Mouse (Mus musculus) fibroblast of lung, adult 2 months (primary cell): ENCODE results near the gene Slc12a6.
A peak's percentile ranks its signal among the peaks of the same experiment; 100 is the strongest.

Experiments used
- DNase-seq: peaks from one replicate; pipeline ENCODE4 v3.0.0-alpha.2; 2011; ENCODE audit warnings: low read depth

The Slc12a6 gene

DNA sequence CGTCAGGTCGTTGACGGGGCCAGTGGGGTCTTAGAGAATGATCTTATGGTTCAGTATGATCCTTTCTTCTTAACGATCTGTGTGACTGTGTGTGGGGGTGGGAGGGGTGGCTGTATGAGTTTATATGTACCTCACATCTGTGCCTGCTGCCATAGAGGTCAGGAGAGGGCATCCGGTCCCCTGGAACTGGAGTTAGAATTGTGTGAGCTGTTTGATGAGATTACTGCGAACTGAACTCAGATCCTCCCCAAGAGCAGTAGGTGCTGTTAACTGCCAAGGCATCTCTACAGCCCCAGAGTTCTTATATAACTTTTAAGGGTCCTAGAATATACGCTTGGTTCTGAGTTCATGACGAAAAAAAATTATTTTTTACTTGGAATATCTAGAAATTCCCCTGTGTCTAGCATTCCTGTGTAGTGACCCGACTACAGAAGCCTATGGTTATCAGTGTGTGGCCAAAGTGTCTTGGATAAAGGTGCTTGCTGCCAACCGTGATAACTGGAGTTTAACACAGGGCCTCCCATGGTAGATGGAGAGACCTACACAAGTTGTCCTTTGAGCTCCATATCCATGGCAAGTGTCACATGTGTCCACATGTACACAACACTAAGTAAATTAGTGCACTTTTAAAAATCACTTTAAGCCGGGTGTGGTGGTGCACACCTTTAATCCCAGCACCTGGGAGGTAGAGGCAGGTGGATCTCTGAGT lies 62.6 kb downstream of the Slc12a6 start:
- DNase-seq: no peak

- no peak for DNase-seq
Measured at GRCm38 (mm10) chr2:112332051-112332898, 66.7 kb downstream of the Slc12a6 start.

- DNase-seq: no peak
Measured at GRCm38 (mm10) chr2:112337211-112337610, 71.6 kb downstream of the Slc12a6 start.

GRCm38 (mm10) chr2:112339736-112340135 lies 74.1 kb downstream of the Slc12a6 start:
- no peak for DNase-seq

DNA sequence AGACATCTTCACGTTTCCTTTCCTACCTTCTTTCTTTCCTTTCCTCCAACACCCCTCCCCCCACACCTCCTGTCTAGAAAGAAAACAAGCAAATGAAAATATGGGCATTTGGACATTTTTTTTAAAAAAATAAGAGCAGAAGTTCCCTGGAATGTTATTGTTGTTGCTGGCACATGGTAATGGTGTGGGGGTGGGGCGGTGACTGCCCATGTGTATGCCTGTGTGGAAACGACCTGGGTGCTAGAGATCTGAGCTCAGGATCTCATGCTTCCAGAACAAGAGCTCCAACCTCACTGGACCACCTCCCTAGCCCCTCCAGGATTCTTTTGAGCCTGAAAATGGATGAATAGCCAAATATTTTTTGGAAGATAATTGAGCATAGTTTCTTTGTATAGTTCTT lies 75.5 kb downstream of the Slc12a6 start:
- no peak for DNase-seq

- no peak for DNase-seq
Measured at GRCm38 (mm10) chr2:112348246-112348645, 82.6 kb downstream of the Slc12a6 start.

DNA sequence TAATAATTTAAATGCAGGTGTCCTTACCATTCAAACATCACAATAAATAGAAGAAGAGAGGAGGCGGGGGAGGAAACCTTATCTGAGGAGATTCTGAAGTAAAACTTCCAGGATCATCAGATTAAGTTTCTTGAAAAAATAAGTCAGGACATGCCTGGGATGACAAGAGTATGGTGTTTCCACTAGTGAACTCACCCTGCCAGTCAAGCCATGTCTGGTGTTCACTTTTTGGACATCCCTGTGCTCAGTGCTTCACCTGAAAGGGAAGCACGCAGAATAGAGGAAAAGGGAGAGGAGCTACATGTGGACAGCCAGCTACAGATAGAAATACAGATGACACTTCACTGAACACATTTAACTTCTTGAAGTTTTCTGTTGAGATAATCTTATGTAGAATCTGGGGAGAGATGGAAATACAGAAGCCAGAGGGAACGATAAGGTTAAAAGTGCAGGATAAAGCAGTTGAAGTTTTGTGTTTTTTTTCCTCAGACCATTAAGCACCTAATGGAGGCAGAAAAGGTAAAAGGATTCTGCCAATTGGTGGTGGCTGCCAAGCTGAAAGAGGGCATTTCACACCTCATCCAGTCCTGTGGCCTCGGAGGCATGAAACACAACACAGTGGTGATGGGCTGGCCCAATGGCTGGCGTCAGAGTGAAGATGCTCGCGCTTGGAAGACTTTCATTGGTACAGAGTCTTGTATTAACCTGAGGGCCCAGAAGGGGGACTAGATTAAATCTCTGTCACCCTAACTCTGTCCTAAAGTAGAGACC lies 88.2 kb downstream of the Slc12a6 start:
- no peak for DNase-seq

GRCm38 (mm10) chr2:112359611-112360010 lies 94.0 kb downstream of the Slc12a6 start:
- DNase-seq: no peak

DNA sequence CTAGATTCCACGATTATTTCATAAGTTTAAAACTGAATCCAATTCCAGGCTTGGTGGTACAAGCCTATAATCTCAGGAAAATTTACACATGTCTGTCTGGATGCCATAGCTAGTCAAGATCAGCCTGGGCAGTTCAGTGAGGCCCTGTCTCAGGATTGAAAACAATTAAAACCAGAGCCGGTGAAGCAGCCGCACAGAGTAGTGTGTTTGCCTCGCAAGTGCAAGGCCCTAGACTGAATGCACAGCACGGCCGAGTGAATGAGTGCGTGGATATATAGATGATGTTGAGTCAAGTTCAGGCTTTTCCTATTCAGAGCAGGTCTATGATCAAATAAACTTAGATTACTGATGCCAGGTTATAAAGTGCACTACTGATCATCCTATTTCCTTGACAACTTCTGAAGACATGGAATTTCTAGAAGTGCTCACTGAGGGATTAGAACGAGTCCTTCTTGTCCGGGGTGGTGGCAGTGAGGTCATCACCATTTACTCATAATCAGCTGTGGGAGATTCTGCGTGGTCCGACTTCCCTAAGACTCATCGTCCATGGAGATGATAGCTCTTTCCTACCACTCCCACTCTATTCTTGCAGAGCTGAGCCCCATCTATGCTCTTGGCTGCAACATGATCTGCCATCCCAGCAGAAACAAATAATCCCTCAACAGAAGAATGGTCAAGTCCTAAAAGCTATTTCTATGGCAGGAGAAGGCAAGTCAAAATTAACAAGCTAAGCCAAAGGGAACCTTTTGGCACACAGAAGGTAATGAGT lies 94.6 kb downstream of the Slc12a6 start:
- DNase-seq: no peak

DNA sequence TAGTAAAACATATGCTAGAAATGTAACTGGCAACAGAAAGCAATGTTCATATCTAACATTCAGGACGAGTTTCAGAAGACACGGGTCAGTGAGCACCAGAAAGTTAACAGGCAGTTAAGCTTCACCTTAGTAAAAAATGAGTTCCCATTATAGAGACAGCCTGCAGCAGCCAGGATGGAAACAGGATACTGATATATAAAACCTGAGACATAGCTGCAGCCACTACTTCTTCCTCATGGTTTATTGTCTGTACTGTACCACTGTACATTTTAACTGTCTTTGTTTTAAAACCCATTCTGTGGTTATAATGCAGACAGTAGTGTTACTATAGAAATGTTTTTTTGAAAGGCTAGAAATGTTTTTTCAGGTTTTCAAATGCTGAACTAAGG lies 95.2 kb downstream of the Slc12a6 start:
- DNase-seq: no peak

- DNase-seq: no peak
Measured at GRCm38 (mm10) chr2:112367222-112367621, 101.6 kb downstream of the Slc12a6 start.

- peak; percentile 73 for DNase-seq
Measured at GRCm38 (mm10) chr2:112367726-112368673, 102.4 kb downstream of the Slc12a6 start, which contains the start of gene Emc4. Gene Emc4, minus strand, starts transcription at chr2:112368027.

DNA sequence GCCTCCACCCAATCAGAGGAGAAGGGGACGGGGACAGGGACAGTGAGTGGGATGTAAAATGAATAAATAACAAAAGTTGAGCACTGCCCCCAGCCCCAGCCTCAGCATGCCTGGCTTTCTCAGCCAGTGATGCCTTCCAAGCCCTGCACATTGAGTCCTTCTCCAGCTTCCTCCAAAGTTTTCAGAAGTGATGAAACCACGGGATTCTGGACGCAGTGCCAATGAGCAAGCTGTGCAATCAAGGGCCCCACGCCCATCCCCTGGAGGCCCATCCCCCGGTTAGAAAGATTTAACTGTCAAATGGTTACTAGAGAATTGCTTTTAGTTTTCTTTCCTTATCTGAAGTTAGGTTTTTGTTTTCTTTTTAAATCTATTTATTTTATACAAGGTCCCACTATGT lies 104.3 kb downstream of the Slc12a6 start:
- DNase-seq: no peak

GRCm38 (mm10) chr2:112373141-112373540 lies 107.5 kb downstream of the Slc12a6 start:
- peak; percentile 89 for DNase-seq

GRCm38 (mm10) chr2:112374610-112375009 lies 109.0 kb downstream of the Slc12a6 start:
- DNase-seq: no peak

- peak; percentile 72 for DNase-seq
Measured at GRCm38 (mm10) chr2:112378973-112379898, 113.6 kb downstream of the Slc12a6 start, which contains the start of gene Katnbl1. Gene Katnbl1, plus strand, starts transcription at chr2:112379211.

- DNase-seq: no peak
Measured at GRCm38 (mm10) chr2:112380131-112380530, 114.5 kb downstream of the Slc12a6 start.

DNA sequence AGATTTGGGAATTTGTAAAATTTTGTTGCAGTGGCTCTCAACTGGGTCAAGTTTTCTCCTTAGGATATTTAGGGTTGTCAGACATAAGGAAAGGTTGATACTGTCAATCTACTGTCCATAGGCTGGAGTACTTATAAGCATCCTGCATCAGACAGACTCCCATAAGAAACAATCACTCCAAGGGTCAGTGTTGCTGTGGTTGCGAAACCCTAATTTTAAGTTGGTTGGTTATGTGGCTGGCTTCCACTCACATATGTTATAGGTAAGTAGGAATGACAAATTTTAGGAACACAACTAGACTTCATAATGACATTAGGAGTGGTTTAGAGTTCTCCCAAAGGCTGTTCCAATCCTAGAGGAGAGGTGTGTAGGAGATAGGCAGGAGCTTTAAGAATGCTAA lies 115.6 kb downstream of the Slc12a6 start:
- no peak for DNase-seq

DNA sequence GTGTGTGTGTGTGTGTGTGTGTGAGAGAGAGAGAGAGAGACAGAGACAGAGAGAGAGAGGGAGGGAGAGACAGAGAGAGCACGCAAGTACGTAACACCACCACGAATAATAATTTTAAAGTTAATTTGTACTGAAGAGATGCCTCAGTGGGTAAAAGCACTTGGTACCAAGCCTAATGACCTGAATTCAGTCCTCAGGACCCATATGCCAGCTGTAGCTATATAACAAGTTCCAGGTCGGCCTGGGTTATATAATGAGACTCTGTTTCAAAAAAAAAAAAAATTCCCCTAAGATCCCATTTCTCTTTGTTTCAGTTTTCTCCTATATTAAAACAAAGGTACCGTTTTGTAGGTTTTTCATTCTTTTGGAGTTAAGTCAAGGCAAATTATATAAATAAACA lies 125.2 kb downstream of the Slc12a6 start:
- DNase-seq: no peak
